Comparison of ENCODE assay signal across 23 mouse cellular contexts in the genomic region with DNA sequence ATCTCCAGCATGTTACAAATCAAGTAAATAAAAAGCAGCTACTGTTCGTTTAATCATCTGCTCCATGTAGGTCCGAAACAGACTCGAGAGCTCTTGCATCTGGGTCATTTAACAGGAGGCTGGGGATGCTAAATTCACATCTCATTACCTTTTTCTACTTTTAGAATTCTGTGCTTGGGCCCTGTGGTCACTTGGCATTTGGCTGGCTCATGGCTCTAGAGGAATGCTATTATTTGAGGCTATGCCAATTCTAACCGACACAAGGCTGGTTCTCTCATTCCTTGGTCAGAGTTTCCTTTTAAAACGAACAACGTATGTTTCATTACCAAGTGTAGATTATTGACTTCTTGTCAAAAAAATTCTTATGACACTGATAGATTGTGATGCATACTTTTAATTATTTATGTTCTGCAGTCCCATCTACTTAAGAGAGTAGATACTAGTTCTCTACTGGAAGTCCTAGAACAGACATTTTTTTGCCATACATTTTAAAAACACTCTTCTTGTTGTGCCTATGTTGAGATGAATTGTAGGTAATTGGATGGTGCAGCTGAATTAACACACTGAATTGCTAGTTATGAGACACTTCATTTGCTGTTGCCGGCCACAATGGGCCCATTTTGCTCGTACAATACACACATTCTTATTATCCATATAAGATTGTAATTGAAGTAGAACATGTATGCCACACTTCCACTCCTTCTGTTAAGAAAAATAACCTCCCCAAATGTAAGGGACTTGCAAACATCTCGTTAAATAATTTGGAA. TPM values are rescaled to one million over a fixed set of nuclear protein-coding genes. Genes with fewer than 3 reads are reported as not detected.
DNase-seq lines count a peak whose midpoint lies in the region; ATAC-seq lines count a peak whose summit lies in the region.
"Had no signal": no experiment of that assay in that cellular context is flagged by ENCODE, and none has a peak within 500 bp of the region (broad histone marks: within the 10 kb centered on the region; RNA-seq: fewer than 3 reads in every experiment).

No protein-coding gene starts in this region.

- H3K27ac ChIP-seq in forebrain, embryonic 13.5 days: no peak overlapping the region
- no peak overlapping the region for H3K27ac ChIP-seq in liver, embryonic 11.5 days (ENCODE audit: low read depth, low read length)
- H3K27ac ChIP-seq: embryonic facial prominence, embryonic 15.5 days; forebrain, embryonic 15.5 days; hindbrain, embryonic 10.5 days; hindbrain, postnatal 0 days; liver, embryonic 14.5 days; midbrain, embryonic 12.5 days; neural tube, embryonic 15.5 days had no signal

- H3K4me2 ChIP-seq in forebrain, embryonic 13.5 days: no peak overlapping the region
- no peak overlapping the region for H3K4me2 ChIP-seq in liver, embryonic 11.5 days
- H3K4me2 ChIP-seq: embryonic facial prominence, embryonic 15.5 days; forebrain, embryonic 15.5 days; heart, embryonic 11.5 days; lung, embryonic 14.5 days; midbrain, embryonic 12.5 days; neural tube, embryonic 15.5 days had no signal

- no peaks in the 10 kb centered on the region for H3K36me3 ChIP-seq in forebrain, embryonic 13.5 days (ENCODE audit: poor library complexity, severe bottlenecking)
- no peaks in the 10 kb centered on the region for H3K36me3 ChIP-seq in liver, embryonic 11.5 days (ENCODE audit: control insufficient read depth, insufficient read depth, low read length)
- H3K36me3 ChIP-seq: embryonic facial prominence, embryonic 15.5 days; forebrain, embryonic 15.5 days; hindbrain, embryonic 10.5 days; midbrain, embryonic 12.5 days; neural tube, embryonic 15.5 days had no signal

- H3K4me3 ChIP-seq in forebrain, embryonic 13.5 days: no peak overlapping the region
- H3K4me3 ChIP-seq in liver, embryonic 11.5 days (ENCODE audit: low read depth, low read length): no peak overlapping the region
- H3K4me3 ChIP-seq: embryonic facial prominence, embryonic 15.5 days; forebrain, embryonic 15.5 days; hindbrain, embryonic 10.5 days; midbrain, embryonic 12.5 days; neural tube, embryonic 15.5 days had no signal

- DNase-seq in Muller cell, postnatal 12 days (ENCODE audit: inconsistent ontology term): peak; percentile 86
- peak; percentile 67 for DNase-seq in cerebellum, adult 11 months
- peak; percentile 88 for DNase-seq in cerebellum, adult 9-11 months
- DNase-seq in retina, postnatal 1 day: peak; percentile 91
- DNase-seq in liver, embryonic 11.5 days (ENCODE audit: low spot score): no peak
- DNase-seq: embryo, embryonic 11 days; gastrocnemius, postnatal 10 days; kidney, adult 11 months; kidney, postnatal 4 days; lung, embryonic 14.5 days; right cerebral cortex, postnatal 25 days; spleen, adult 18-20 months had no signal

- peaks cover 5% of the 10 kb centered on the region for H3K27me3 ChIP-seq in forebrain, embryonic 13.5 days
- H3K27me3 ChIP-seq in liver, embryonic 11.5 days (replicated peaks; ENCODE audit: control insufficient read depth, insufficient read depth, low read length): peaks cover 7% of the 10 kb centered on the region
- H3K27me3 ChIP-seq: neural tube, embryonic 15.5 days had no signal

- ATAC-seq in forebrain, embryonic 13.5 days: no peak
- ATAC-seq in inflammation-experienced regulatory T-cells, adult 6 months: no peak
- ATAC-seq in liver, embryonic 11.5 days (replicated peaks; ENCODE audit: low FRiP score): no peak
- ATAC-seq: forebrain, embryonic 15.5 days; hindbrain, postnatal 0 days had no signal

- no peak overlapping the region for H3K9ac ChIP-seq in forebrain, embryonic 13.5 days
- H3K9ac ChIP-seq in liver, embryonic 11.5 days (ENCODE audit: low read depth, low read length): no peak overlapping the region
- H3K9ac ChIP-seq: embryonic facial prominence, embryonic 15.5 days; forebrain, embryonic 15.5 days; liver, embryonic 14.5 days; lung, embryonic 14.5 days; midbrain, embryonic 12.5 days; neural tube, embryonic 15.5 days had no signal

- H3K9me3 ChIP-seq in forebrain, embryonic 13.5 days (replicated peaks): no peaks in the 10 kb centered on the region
- no peaks in the 10 kb centered on the region for H3K9me3 ChIP-seq in liver, embryonic 11.5 days (ENCODE audit: control insufficient read depth, low read length)
- H3K9me3 ChIP-seq: embryonic facial prominence, embryonic 15.5 days; forebrain, embryonic 15.5 days; hindbrain, embryonic 10.5 days; midbrain, embryonic 12.5 days; neural tube, embryonic 15.5 days had no signal

- 55% methylated on average over 9 of the region's 9 CpGs for WGBS in forebrain, embryonic 13.5 days
- WGBS in liver, embryonic 11.5 days: 79% methylated on average over 9 of the region's 9 CpGs

- 0 out of 2 replicates have a peak, but pooled peaks cover under 1% of the 10 kb centered on the region for H3K4me1 ChIP-seq in forebrain, embryonic 13.5 days
- H3K4me1 ChIP-seq in liver, embryonic 11.5 days (replicated peaks; ENCODE audit: control insufficient read depth, insufficient read depth, low read length): no peaks in the 10 kb centered on the region
- H3K4me1 ChIP-seq: embryonic facial prominence, embryonic 15.5 days; hindbrain, embryonic 10.5 days; midbrain, embryonic 12.5 days had no signal

RNA-seq across cellular contexts. Expression of a gene that starts 6.8 kb away (rescaled TPM):
- 2.8 TPM in 2 replicates for polyA plus RNA-seq in forebrain, embryonic 13.5 days (2015; fragmentation: Nextera tagmentation; extraction: Ambion mirVana)
- polyA plus RNA-seq in inflammation-experienced regulatory T-cells, adult 6 months (2017; shearing (Covaris generic)): under 1 TPM in 1 of 3 experiments, not detected in 2; 0.15 TPM
- polyA plus RNA-seq in liver, embryonic 11.5 days (2014; fragmentation: Nextera tagmentation; extraction: Ambion mirVana): 0.08 and 0.22 TPM in 2 replicates
- polyA plus RNA-seq: heart, postnatal 0 days; liver, embryonic 14.5 days had no signal
